Mouse (Mus musculus) lung, postnatal 0 days (tissue): ENCODE results near the gene Igsf23. TPM values are rescaled to one million over a fixed set of nuclear protein-coding genes. Genes with fewer than 3 reads are reported as not detected.

ENCODE experiments used
- ATAC-seq: fragments of 200-750 bp; cut with Nextera tagmentation; 2 replicates; pipeline ENCODE4 v1.8.0; 2017; ENCODE audit warnings: moderate library complexity
- DNase-seq: peaks from one replicate; pipeline ENCODE4 v3.0.0-alpha.2; 2016; ENCODE audit warnings: low spot score
- H3K27ac ChIP-seq: fragments of 300-500 bp; sonication (generic); 2 replicates; pipeline ENCODE4 v1.5.1; 2014; ENCODE audit warnings: antibody characterized with exemption, mild to moderate bottlenecking, low read length, mixed read lengths
- H3K27me3 ChIP-seq: fragments of 300-500 bp; sonication (generic); replicated peaks from 2 replicates; pipeline ENCODE4 v1.6.1; 2014; ENCODE audit warnings: low read length, mixed read lengths; ENCODE audit not compliant: insufficient read depth
- H3K36me3 ChIP-seq: fragments of 300-500 bp; sonication (generic); 2 replicates; pipeline ENCODE4 v1.6.1; 2014; ENCODE audit warnings: low read length, mixed read lengths; ENCODE audit not compliant: insufficient read depth
- H3K4me1 ChIP-seq: fragments of 300-500 bp; sonication (generic); 2 replicates; pipeline ENCODE4 v1.6.1; 2014; ENCODE audit warnings: antibody characterized with exemption, low read depth, low read length, mixed read lengths; ENCODE audit not compliant: insufficient read depth
- H3K4me2 ChIP-seq: fragments of 300-500 bp; sonication (generic); replicated peaks from 2 replicates; pipeline ENCODE4 v1.6.1; 2014; ENCODE audit warnings: low read depth, mild to moderate bottlenecking, low read length, moderate library complexity, mixed read lengths
- H3K4me3 ChIP-seq: fragments of 300-500 bp; sonication (generic); 2 replicates; pipeline ENCODE4 v1.5.1; 2014; ENCODE audit warnings: low read depth, low read length
- H3K9ac ChIP-seq: fragments of 300-500 bp; sonication (generic); replicated peaks from 2 replicates; pipeline ENCODE4 v1.6.1; 2014; ENCODE audit warnings: low read depth, mild to moderate bottlenecking
- H3K9me3 ChIP-seq: fragments of 300-500 bp; sonication (generic); 2 replicates; pipeline ENCODE4 v1.6.1; 2016; ENCODE audit warnings: low read length, mixed read lengths
- CTCF ChIP-seq: IDR thresholded peaks from 2 replicates; pipeline ENCODE4 v1.5.1; 2016; ENCODE audit warnings: antibody characterized with exemption, mild to moderate bottlenecking
- EP300 ChIP-seq: IDR thresholded peaks from 2 replicates; pipeline ENCODE4 v1.6.1; 2016; ENCODE audit warnings: antibody characterized with exemption, mild to moderate bottlenecking, control low read depth
- WGBS: fragments of 180-500 bp; shearing (Covaris S2); extraction: QIAGEN DNeasy Blood & Tissue Kit; methylation state at CpG from one replicate; pipeline ENCODE4 v1.1.7; 2014; 5-methylcytosine and 5-hydroxymethylcytosine counted together
- polyA plus RNA-seq: library from polyadenylated mRNA; unstranded; fragments of >200 nt; fragmentation: Nextera tagmentation; extraction: Ambion mirVana; gene quantifications from 2 replicates; pipeline ENCODE4 v1.2.1, GENCODE M21; 2015

Gene Igsf23
- polyA plus RNA-seq, 1 experiment from 2014 or later: 0.90 TPM

DNA sequence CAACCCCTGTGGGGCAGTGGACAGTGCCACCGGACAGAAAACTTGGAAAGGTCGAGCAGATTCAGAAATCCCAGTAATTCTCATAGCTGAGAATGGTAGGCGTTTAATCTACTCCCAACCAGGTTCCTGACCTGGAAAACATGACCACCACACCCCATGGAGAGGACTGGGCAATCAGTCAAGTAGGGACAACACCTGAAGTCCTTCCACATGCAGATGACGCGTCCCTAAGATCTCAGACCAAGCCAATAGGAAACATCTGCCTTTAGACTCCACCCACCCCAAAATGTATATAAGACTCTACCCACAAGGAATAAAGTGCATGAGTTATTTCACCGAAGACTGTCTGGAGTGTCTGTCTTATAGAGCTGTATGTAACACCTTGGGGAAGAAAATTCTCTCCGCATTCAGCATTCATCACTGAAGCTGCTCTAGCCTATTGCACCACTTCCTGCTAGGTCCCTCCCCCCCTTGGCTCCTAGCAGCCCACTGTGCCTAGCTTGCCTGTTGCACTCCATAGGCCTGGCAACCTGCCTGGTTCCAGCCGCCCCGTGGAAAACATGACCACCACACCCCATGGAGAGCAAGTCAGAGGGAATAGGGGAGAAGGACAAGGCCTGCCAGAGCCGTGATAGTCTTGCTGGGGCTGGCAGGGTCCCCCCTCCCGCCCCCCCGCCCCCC is 10.9 kb downstream of the Igsf23 start:
- H3K4me2 ChIP-seq: no peak overlapping the region; the same call in 1 of the 2 replicates
- H3K9ac ChIP-seq: no peak overlapping the region
- H3K36me3 ChIP-seq: no peaks in the 10 kb centered on the region
- no peak overlapping the region for H3K4me3 ChIP-seq
- WGBS: 23% methylated on average over 12 of the region's 12 CpGs
- no peaks in the 10 kb centered on the region for H3K9me3 ChIP-seq
- peak; percentile 96 for DNase-seq
- H3K27ac ChIP-seq: peak overlapping the region; percentile 80
- H3K4me1 ChIP-seq: peaks cover 16% of the 10 kb centered on the region; the same call in 1 of the 2 replicates
- H3K27me3 ChIP-seq: no peaks in the 10 kb centered on the region
- TF ChIP-seq CTCF: peak; percentile 50
- peak; percentile 36; the same call in 1 of the 2 replicates for TF ChIP-seq EP300
- ATAC-seq: peak; percentile 80

- Histone ChIP-seq H3K4me3 (no peak overlapping the region), H3K27me3 (no peaks in the 10 kb centered on the region), H3K9me3 (no peaks in the 10 kb centered on the region), H3K36me3 (no peaks in the 10 kb centered on the region), H3K4me1 (peaks cover 19% of the 10 kb centered on the region; the same call in 1 of the 2 replicates), H3K27ac (peak overlapping the region; percentile 63), H3K4me2 (no peak overlapping the region), H3K9ac (no peak overlapping the region)
- no peak for TF ChIP-seq CTCF
- TF ChIP-seq EP300: peak; percentile 73
- 69% methylated on average over 11 of the region's 11 CpGs for WGBS
- peak; percentile 18 for ATAC-seq
- peak; percentile 87 for DNase-seq
Measured at GRCm38 (mm10) chr7:19937229-19937821, 13.2 kb downstream of the Igsf23 start.

- Histone ChIP-seq H3K27me3 (no peaks in the 10 kb centered on the region), H3K4me3 (no peak overlapping the region), H3K9ac (no peak overlapping the region), H3K27ac (peak overlapping the region; percentile 63), H3K4me2 (no peak overlapping the region), H3K9me3 (no peaks in the 10 kb centered on the region), H3K4me1 (peaks cover 23% of the 10 kb centered on the region; the same call in 1 of the 2 replicates), H3K36me3 (no peaks in the 10 kb centered on the region)
- 26% methylated on average over 6 of the region's 6 CpGs for WGBS
- DNase-seq: peak; percentile 94
- TF ChIP-seq EP300: peak; percentile 76
- no peak for TF ChIP-seq CTCF
- peak; percentile 28; the same call in 1 of the 2 replicates for ATAC-seq
Measured at GRCm38 (mm10) chr7:19935961-19936360, 14.6 kb downstream of the Igsf23 start.

DNA sequence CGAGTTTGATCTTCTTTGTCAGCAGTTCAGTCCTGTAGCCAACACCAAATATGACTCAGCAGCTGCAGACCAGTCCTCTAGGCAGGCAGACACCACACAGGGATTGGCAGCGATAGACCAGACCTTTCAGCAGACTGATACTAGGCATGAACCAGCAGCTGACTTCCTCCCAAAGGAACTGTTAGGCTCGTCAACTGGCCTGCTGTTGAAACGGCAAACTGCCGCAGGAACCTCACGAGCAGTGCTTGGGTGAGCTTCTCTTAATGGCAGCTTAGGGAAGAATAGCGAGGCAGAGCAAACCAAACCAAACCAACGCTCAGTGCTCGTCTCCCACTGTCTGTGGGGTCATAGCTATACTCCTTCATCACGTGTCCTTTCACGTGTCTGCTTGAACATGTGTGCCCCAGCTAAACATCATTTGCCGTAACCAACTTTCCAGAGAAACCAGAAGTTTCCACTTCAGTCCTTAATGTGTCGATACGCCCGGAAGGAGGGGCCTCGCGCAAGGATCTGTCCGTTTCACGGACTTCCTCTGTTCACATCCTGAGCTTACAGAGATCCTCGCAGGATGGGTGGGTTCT is 15.3 kb downstream of the Igsf23 start:
- Histone ChIP-seq H3K27me3 (no peaks in the 10 kb centered on the region), H3K4me2 (no peak overlapping the region), H3K4me3 (no peak overlapping the region), H3K9ac (no peak overlapping the region), H3K36me3 (no peaks in the 10 kb centered on the region), H3K9me3 (no peaks in the 10 kb centered on the region), H3K4me1 (peaks cover 23% of the 10 kb centered on the region; the same call in 1 of the 2 replicates), H3K27ac (peak overlapping the region; percentile 63)
- no peak for ATAC-seq
- DNase-seq: peak; percentile 30
- TF ChIP-seq EP300: no peak
- no peak for TF ChIP-seq CTCF
- 44% methylated on average over 20 of the region's 20 CpGs for WGBS

- Histone ChIP-seq H3K4me1 (peaks cover 23% of the 10 kb centered on the region; the same call in 1 of the 2 replicates), H3K9me3 (no peaks in the 10 kb centered on the region), H3K27me3 (no peaks in the 10 kb centered on the region), H3K9ac (no peak overlapping the region), H3K27ac (peak overlapping the region; percentile 90), H3K4me2 (peak overlapping the region; percentile 36; the same call in 1 of the 2 replicates), H3K36me3 (no peaks in the 10 kb centered on the region), H3K4me3 (no peak overlapping the region)
- ATAC-seq (peak; percentile 73), DNase-seq (peak; percentile 92)
- 10% methylated on average over 21 of the region's 21 CpGs for WGBS
- TF ChIP-seq EP300: peak; percentile 67
- no peak for TF ChIP-seq CTCF
Measured at GRCm38 (mm10) chr7:19932877-19933809, 17.4 kb downstream of the Igsf23 start.
